Mouse (Mus musculus) cortical plate, adult 2 months (tissue): ENCODE data around the gene Zfp143.

Source experiments
- CTCF ChIP-seq: fragments of 200-500 bp; IDR thresholded peaks from 2 replicates; pipeline ENCODE4 v1.5.1; 2011; ENCODE audit warnings: mild to moderate bottlenecking, control low read depth, low read length; ENCODE audit not compliant: insufficient read depth; ENCODE audit errors: extremely low read depth
- POLR2A ChIP-seq: fragments of 200-500 bp; IDR thresholded peaks from 2 replicates; pipeline ENCODE4 v1.6.1; 2011; ENCODE audit warnings: mild to moderate bottlenecking, low read length, control low read depth; ENCODE audit not compliant: insufficient read depth; ENCODE audit errors: extremely low read depth

- TF ChIP-seq CTCF (no peak), POLR2A (no peak)
Measured at GRCm38 (mm10) chr7:110121162-110121515, 60.1 kb downstream of the Zfp143 start.
